Mouse (Mus musculus): ENCODE measurements at regions not wholly inside any gene's neighbourhood (a gene's known extent, or its start where the extent isn't known, plus 50 kb on each side); places are given as distances from the start of the nearest gene placed in this dataset.

DNA sequence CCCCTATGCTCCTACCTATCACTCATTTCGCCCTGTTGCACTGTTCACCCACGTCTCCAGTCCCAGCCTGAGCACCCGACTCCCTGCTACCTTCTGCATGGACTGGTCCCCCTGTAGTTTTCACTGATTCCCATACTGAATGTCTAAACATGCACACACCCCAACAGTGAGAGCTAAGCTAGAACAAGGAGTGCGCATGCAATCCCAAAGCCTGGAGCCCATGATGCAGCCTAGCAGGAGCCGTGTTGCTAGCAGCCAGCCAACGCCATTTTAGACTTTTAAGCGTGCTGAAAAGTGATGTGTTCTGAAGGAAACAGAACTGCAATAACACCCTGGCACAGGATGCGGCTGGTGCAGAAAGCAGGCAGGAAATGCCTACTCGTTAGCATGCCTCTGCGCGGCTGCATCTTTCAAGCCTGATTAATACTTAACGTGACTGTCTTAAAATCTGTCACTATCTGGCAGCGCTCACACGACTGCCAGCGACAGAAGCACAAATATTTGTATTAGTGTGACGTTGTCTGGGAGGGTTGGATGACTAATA is 244.5 kb upstream of the Gm6657 start:
- Histone ChIP-seq H3K4me1 (ENCODE audit: control insufficient read depth, insufficient read depth, low read length) (peaks cover 5% of the 10 kb centered on the region; the same call in 1 of the 2 replicates), H3K27ac (ENCODE audit: low read length) (0 out of 2 replicates have a peak overlapping the region, but pooled peaks have one; percentile 24), H3K9ac (ENCODE audit: low read depth, low read length) (peak overlapping the region; percentile 15; the same call in 1 of the 2 replicates), H3K27me3 (replicated peaks; ENCODE audit: control insufficient read depth, insufficient read depth, low read length) (no peaks in the 10 kb centered on the region), H3K4me2 (ENCODE audit: low read depth, low read length) (peak overlapping the region; percentile 59), H3K4me3 (ENCODE audit: low read length) (peak overlapping the region; percentile 30), H3K9me3 (ENCODE audit: control insufficient read depth, low read length) (no peaks in the 10 kb centered on the region), H3K36me3 (ENCODE audit: control insufficient read depth, insufficient read depth, low read length) (no peaks in the 10 kb centered on the region)
- ATAC-seq: peak; percentile 44; the same call in 1 of the 2 replicates
- 15% methylated on average over 16 of the region's 16 CpGs for WGBS

DNA sequence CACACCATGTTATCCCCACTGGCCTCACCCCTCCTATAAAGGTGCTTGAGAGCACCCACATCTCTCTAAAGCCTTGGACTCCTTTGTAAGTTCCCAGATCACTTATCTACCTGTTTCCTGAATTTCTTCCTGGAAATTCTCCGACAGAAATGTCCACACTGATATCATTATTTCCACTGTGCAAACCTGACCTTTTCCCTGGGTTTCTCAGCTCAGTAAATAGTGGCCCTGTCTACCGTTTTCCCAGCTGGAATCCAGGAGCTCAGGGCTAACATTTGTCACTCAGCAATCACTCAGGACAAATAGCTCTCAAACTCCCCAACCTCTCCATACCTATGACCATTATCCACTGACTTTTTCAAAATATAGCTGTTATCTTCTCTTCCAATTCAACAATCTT is 241.6 kb upstream of the Gm6657 start:
- ATAC-seq: no peak
- Histone ChIP-seq H3K4me2 (ENCODE audit: low read depth, low read length) (no peak overlapping the region), H3K4me1 (ENCODE audit: control insufficient read depth, insufficient read depth, low read length) (peaks cover 5% of the 10 kb centered on the region; the same call in 1 of the 2 replicates), H3K9me3 (ENCODE audit: control insufficient read depth, low read length) (no peaks in the 10 kb centered on the region), H3K4me3 (ENCODE audit: low read length) (no peak overlapping the region), H3K27me3 (replicated peaks; ENCODE audit: control insufficient read depth, insufficient read depth, low read length) (no peaks in the 10 kb centered on the region), H3K9ac (ENCODE audit: low read depth, low read length) (no peak overlapping the region), H3K36me3 (ENCODE audit: control insufficient read depth, insufficient read depth, low read length) (no peaks in the 10 kb centered on the region), H3K27ac (ENCODE audit: low read length) (no peak overlapping the region)
- 34% methylated on average over 2 of the region's 2 CpGs for WGBS

DNA sequence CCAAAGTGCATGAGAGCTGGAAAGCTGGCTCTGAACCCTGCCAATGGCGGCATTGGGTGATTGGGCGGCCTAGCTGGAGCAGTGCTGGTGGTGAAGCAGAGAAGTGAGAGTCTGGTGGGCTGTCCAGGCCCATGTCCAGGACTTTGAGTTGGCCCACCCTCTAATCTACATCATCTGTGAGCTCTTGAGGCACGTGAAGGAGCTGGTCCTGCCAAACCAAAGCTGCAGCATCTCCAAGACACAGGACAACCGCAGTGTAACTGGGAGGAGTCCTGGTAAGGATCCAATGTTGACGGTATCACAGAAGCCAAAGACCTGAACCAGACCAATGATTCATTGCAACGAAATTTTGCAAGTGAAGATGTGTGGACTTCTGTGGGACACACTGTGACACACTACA is 231.4 kb upstream of the Gm6657 start:
- no peaks in the 10 kb centered on the region for H3K4me1 ChIP-seq (ENCODE audit: control insufficient read depth, insufficient read depth, low read length)
- no peak for ATAC-seq
- no peaks in the 10 kb centered on the region for H3K27me3 ChIP-seq (replicated peaks; ENCODE audit: control insufficient read depth, insufficient read depth, low read length)
- 80% methylated on average over 6 of the region's 6 CpGs for WGBS
- H3K27ac ChIP-seq (ENCODE audit: low read length): no peak overlapping the region
- no peak overlapping the region for H3K9ac ChIP-seq (ENCODE audit: low read depth, low read length)
- no peaks in the 10 kb centered on the region for H3K36me3 ChIP-seq (ENCODE audit: control insufficient read depth, insufficient read depth, low read length)
- no peak overlapping the region for H3K4me3 ChIP-seq (ENCODE audit: low read length)
- no peak overlapping the region for H3K4me2 ChIP-seq (ENCODE audit: low read depth, low read length)
- no peaks in the 10 kb centered on the region for H3K9me3 ChIP-seq (ENCODE audit: control insufficient read depth, low read length)

DNA sequence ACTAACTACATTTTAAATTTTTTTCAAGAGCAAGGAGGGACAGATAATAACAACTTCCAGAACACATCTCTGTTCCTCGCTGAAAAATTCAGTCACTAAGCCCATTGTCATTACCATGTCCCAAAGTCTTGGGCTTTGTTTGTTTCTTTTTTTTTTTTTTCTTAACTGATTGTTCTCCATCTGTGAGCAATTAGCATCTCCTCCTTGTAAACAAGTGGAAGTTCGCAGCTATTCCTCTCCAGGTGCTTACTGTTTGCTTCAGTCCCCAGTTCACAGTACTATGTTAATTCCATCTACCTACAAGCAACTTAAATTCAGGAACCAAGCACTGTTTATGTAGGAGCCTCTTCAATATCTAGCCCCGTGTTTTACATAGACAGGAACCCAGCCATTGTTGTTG is 225.5 kb upstream of the Gm6657 start:
- ATAC-seq: no peak
- H3K4me2 ChIP-seq (ENCODE audit: low read depth, low read length): no peak overlapping the region
- H3K27ac ChIP-seq (ENCODE audit: low read length): no peak overlapping the region
- no peak overlapping the region for H3K9ac ChIP-seq (ENCODE audit: low read depth, low read length)
- H3K4me3 ChIP-seq (ENCODE audit: low read length): no peak overlapping the region
- no peaks in the 10 kb centered on the region for H3K4me1 ChIP-seq (ENCODE audit: control insufficient read depth, insufficient read depth, low read length)
- no peaks in the 10 kb centered on the region for H3K36me3 ChIP-seq (ENCODE audit: control insufficient read depth, insufficient read depth, low read length)
- no peaks in the 10 kb centered on the region for H3K27me3 ChIP-seq (replicated peaks; ENCODE audit: control insufficient read depth, insufficient read depth, low read length)
- no peaks in the 10 kb centered on the region for H3K9me3 ChIP-seq (ENCODE audit: control insufficient read depth, low read length)
- 56% methylated on average over 3 of the region's 3 CpGs for WGBS

DNA sequence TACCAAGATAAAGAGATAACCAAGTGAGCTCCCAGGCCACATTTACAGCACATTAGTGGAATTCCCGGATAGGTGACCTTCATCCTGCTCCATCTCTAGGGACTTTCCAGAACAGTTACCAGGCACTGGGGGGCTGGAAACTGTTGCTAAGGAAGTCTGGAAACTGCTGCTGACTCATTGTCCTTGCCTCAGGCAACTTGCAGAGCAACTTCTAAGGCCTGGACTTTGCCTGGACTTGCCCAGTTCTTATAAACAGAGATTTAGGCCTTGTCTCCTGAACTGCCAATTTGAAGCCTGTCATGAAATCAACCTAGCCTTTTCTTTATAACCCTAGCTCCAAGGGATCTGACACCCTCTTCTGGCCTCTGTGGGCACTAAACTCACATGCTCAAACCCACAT is 224.0 kb upstream of the Gm6657 start:
- Histone ChIP-seq H3K9ac (ENCODE audit: low read depth, low read length) (no peak overlapping the region), H3K4me1 (ENCODE audit: control insufficient read depth, insufficient read depth, low read length) (no peaks in the 10 kb centered on the region), H3K27me3 (replicated peaks; ENCODE audit: control insufficient read depth, insufficient read depth, low read length) (no peaks in the 10 kb centered on the region), H3K4me2 (ENCODE audit: low read depth, low read length) (no peak overlapping the region), H3K9me3 (ENCODE audit: control insufficient read depth, low read length) (no peaks in the 10 kb centered on the region), H3K36me3 (ENCODE audit: control insufficient read depth, insufficient read depth, low read length) (no peaks in the 10 kb centered on the region), H3K27ac (ENCODE audit: low read length) (no peak overlapping the region), H3K4me3 (ENCODE audit: low read length) (no peak overlapping the region)
- WGBS: 74% methylated on average over 1 of the region's 1 CpGs
- no peak for ATAC-seq

DNA sequence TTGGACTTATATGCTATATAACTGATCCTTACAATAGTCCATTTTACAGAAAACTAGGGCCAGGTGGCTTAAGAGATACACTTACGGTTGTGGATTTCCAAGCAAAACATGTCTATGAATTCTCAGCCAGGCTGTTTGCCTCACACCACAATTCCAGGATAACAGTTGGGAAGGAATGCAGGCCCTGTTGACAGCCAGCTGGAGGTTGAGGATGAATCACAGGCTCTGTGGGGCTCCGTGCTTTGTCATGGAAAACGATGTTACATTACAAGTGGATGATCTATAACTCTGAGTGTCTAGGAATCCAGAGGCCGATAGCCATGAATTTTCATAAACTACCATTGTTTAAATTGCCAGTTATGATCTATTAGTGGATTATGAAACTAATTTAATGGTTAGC is 221.9 kb upstream of the Gm6657 start:
- 46% methylated on average over 4 of the region's 4 CpGs for WGBS
- H3K27me3 ChIP-seq (replicated peaks; ENCODE audit: control insufficient read depth, insufficient read depth, low read length): no peaks in the 10 kb centered on the region
- no peak overlapping the region for H3K27ac ChIP-seq (ENCODE audit: low read length)
- no peaks in the 10 kb centered on the region for H3K36me3 ChIP-seq (ENCODE audit: control insufficient read depth, insufficient read depth, low read length)
- H3K4me3 ChIP-seq (ENCODE audit: low read length): no peak overlapping the region
- H3K9ac ChIP-seq (ENCODE audit: low read depth, low read length): no peak overlapping the region
- no peaks in the 10 kb centered on the region for H3K4me1 ChIP-seq (ENCODE audit: control insufficient read depth, insufficient read depth, low read length)
- no peaks in the 10 kb centered on the region for H3K9me3 ChIP-seq (ENCODE audit: control insufficient read depth, low read length)
- no peak overlapping the region for H3K4me2 ChIP-seq (ENCODE audit: low read depth, low read length)
- no peak for ATAC-seq

DNA sequence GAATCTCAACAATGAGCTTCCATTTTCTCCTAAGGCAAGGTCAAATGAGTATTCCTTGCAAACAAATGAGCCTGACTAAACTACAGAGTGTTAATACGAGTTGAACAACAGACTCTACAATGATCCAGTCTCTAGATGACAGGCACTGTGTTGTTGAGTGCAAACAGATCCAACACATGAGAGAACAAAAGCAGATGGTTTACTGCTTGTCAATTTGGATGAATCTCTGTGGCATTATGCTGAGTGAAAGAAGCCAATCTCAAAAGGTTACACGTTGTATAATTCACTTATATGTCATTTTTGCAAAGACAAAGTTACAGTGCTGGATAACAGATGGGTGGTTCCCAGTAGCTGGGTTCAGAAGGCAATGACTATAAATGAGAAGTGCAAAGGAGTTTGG is 217.1 kb upstream of the Gm6657 start:
- Histone ChIP-seq H3K9ac (ENCODE audit: low read depth, low read length) (no peak overlapping the region), H3K9me3 (ENCODE audit: control insufficient read depth, low read length) (no peaks in the 10 kb centered on the region), H3K4me2 (ENCODE audit: low read depth, low read length) (no peak overlapping the region), H3K36me3 (ENCODE audit: control insufficient read depth, insufficient read depth, low read length) (no peaks in the 10 kb centered on the region), H3K4me3 (ENCODE audit: low read length) (no peak overlapping the region), H3K27ac (ENCODE audit: low read length) (no peak overlapping the region), H3K27me3 (replicated peaks; ENCODE audit: control insufficient read depth, insufficient read depth, low read length) (no peaks in the 10 kb centered on the region), H3K4me1 (ENCODE audit: control insufficient read depth, insufficient read depth, low read length) (no peaks in the 10 kb centered on the region)
- WGBS: 74% methylated on average over 2 of the region's 2 CpGs
- no peak for ATAC-seq

DNA sequence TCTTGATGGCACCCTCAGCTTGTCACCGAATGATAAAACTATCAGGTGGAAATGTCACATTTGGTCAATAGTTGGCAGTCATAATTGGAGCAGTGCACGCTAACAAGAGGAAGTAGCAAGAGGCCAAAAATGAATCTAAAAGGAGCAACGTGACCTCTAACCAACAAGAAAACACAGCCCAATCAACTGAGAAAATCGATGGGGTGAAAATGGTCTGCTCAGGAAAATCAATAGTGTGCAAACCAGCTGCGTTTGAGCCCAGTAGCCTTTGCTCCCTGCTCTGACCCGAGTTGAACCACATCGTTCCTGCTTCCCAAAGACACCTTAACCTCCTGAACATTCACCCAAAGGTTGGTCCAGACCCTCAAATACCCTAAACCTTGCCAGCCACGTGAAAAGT is 207.3 kb upstream of the Gm6657 start:
- ATAC-seq: no peak
- H3K36me3 ChIP-seq (ENCODE audit: control insufficient read depth, insufficient read depth, low read length): no peaks in the 10 kb centered on the region
- no peak overlapping the region for H3K9ac ChIP-seq (ENCODE audit: low read depth, low read length)
- no peak overlapping the region for H3K4me3 ChIP-seq (ENCODE audit: low read length)
- 72% methylated on average over 8 of the region's 8 CpGs for WGBS
- no peaks in the 10 kb centered on the region; the same call in 1 of the 2 replicates for H3K27me3 ChIP-seq (replicated peaks; ENCODE audit: control insufficient read depth, insufficient read depth, low read length)
- no peak overlapping the region for H3K27ac ChIP-seq (ENCODE audit: low read length)
- H3K4me2 ChIP-seq (ENCODE audit: low read depth, low read length): no peak overlapping the region
- no peaks in the 10 kb centered on the region for H3K9me3 ChIP-seq (ENCODE audit: control insufficient read depth, low read length)
- H3K4me1 ChIP-seq (ENCODE audit: control insufficient read depth, insufficient read depth, low read length): no peaks in the 10 kb centered on the region

DNA sequence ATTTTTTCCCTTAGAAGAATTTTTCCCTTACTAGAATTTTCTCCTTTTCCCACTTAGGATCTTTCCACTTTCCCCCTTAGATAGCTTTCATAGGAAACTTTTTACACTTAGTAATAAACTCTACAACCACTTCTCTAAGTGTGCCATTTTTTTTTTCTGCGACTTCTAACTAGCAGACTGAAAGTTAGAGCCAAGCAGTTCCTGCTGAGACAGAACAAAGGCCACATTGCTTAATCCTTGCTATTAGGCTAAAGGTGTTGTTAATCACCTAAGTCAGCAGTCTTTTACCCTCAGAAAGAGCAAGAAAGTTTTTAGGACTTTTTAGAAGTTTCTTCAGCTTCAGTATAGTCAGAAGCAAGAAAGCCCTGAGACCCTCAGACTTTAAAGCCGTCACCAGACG is 204.3 kb upstream of the Gm6657 start:
- Histone ChIP-seq H3K36me3 (ENCODE audit: control insufficient read depth, insufficient read depth, low read length) (no peaks in the 10 kb centered on the region), H3K9me3 (ENCODE audit: control insufficient read depth, low read length) (no peaks in the 10 kb centered on the region), H3K4me2 (ENCODE audit: low read depth, low read length) (no peak overlapping the region), H3K9ac (ENCODE audit: low read depth, low read length) (no peak overlapping the region), H3K27me3 (replicated peaks; ENCODE audit: control insufficient read depth, insufficient read depth, low read length) (no peaks in the 10 kb centered on the region; the same call in 1 of the 2 replicates), H3K27ac (ENCODE audit: low read length) (no peak overlapping the region), H3K4me3 (ENCODE audit: low read length) (no peak overlapping the region), H3K4me1 (ENCODE audit: control insufficient read depth, insufficient read depth, low read length) (no peaks in the 10 kb centered on the region)
- 48% methylated on average over 3 of the region's 3 CpGs for WGBS
- no peak for ATAC-seq

DNA sequence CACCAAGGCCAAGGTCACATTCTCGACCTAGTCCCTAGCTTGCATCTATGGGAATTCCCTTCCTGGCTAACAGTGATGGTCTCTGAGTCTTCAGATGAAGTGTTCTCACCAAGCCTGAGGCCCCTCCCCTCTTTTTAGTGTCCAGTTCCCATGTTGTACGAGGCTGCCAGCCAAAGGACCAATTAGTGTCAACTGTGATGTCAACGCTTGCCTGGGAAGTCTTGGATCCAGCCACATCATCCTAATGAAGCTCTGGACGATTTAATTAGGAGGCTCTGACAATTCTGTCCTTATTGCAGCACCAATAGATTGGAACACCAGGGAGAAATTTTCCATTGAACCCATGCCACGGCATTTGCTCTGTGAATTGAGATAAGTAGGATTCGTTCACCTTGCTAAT is 202.4 kb upstream of the Gm6657 start:
- Histone ChIP-seq H3K36me3 (ENCODE audit: control insufficient read depth, insufficient read depth, low read length) (no peaks in the 10 kb centered on the region), H3K9me3 (ENCODE audit: control insufficient read depth, low read length) (no peaks in the 10 kb centered on the region), H3K27me3 (replicated peaks; ENCODE audit: control insufficient read depth, insufficient read depth, low read length) (no peaks in the 10 kb centered on the region; the same call in 1 of the 2 replicates), H3K27ac (ENCODE audit: low read length) (no peak overlapping the region), H3K4me3 (ENCODE audit: low read length) (no peak overlapping the region), H3K9ac (ENCODE audit: low read depth, low read length) (no peak overlapping the region), H3K4me2 (ENCODE audit: low read depth, low read length) (no peak overlapping the region), H3K4me1 (ENCODE audit: control insufficient read depth, insufficient read depth, low read length) (no peaks in the 10 kb centered on the region)
- no peak for ATAC-seq
- 72% methylated on average over 6 of the region's 6 CpGs for WGBS
